Mouse (Mus musculus) macrophage (primary cell): ENCODE results near the gene Gm436. TPM values are rescaled to one million over a fixed set of nuclear protein-coding genes. Genes with fewer than 3 reads are reported as not detected.

ENCODE experiments used
- H3K27ac ChIP-seq: fragments of 350-480 bp; formaldehyde crosslinking; 2 replicates; pipeline ENCODE4 v1.9.0; 2021
- H3K36me3 ChIP-seq: fragments of 350-480 bp; formaldehyde crosslinking; 2 replicates; pipeline ENCODE4 v1.9.0; 2021; ENCODE audit errors: inconsistent target
- H3K4me3 ChIP-seq: fragments of 350-480 bp; formaldehyde crosslinking; 2 replicates; pipeline ENCODE4 v1.9.0; 2021; ENCODE audit errors: inconsistent target
- H3K79me2 ChIP-seq: fragments of 350-480 bp; formaldehyde crosslinking; 2 replicates; pipeline ENCODE4 v1.9.0; 2021; ENCODE audit errors: inconsistent target
- WGBS: methylation state at CpG from one replicate; pipeline ENCODE4 v1.1.7; 2026; ENCODE audit warnings: inconsistent platforms; ENCODE audit not compliant: missing documents; 5-methylcytosine and 5-hydroxymethylcytosine counted together
- polyA plus RNA-seq: library from polyadenylated mRNA; stranded (reverse); fragments of 250-400 nt; gene quantifications from 3 replicates; pipeline ENCODE4 v1.2.4, GENCODE M21; 2018; ENCODE audit warnings: inconsistent platforms
- total RNA-seq, 78 experiments: library from RNA; depleted of rRNA; stranded (reverse); fragments of 250-400 nt; gene quantifications; 1 replicate in 9 of 78; 2 replicates in 24 of 78; 3 replicates in 43 of 78; 4 replicates in 2 of 78; pipeline ENCODE4 v1.2.4; 2018; ENCODE audit warnings: inconsistent platforms in 56 of 78

Gene Gm436
- total RNA-seq (2018; cell fraction: chromatin; rRNA removed) = not detected
- total RNA-seq (2018; cell fraction: cytosol; rRNA removed) = not detected
- total RNA-seq (2018; cell fraction: nucleus; rRNA removed) = not detected
- not detected in 3 replicates for polyA plus RNA-seq

- H3K27ac ChIP-seq = no peak within 1 kb of the TSS
- WGBS = 70% methylated on average over 2 of the region's 2 CpGs
- H3K36me3 ChIP-seq = no peaks in the 10 kb centered on the region
- no peak within 1 kb of the TSS for H3K4me3 ChIP-seq
- H3K79me2 ChIP-seq = no peaks in the 10 kb centered on the region
Measured at GRCm38 (mm10) chr4:144686268-144686667, at the start of gene Gm436. TSS of gene Gm436 (minus strand) at chr4:144686368.

- H3K27ac ChIP-seq = no peak within 1 kb of the TSS
- H3K79me2 ChIP-seq = no peaks in the 10 kb centered on the region
- H3K4me3 ChIP-seq = no peak within 1 kb of the TSS
- 91% methylated on average over 1 of the region's 1 CpGs for WGBS
- no peaks in the 10 kb centered on the region for H3K36me3 ChIP-seq
Measured at GRCm38 (mm10) chr4:144721304-144721703, 35.1 kb upstream of the Gm436 start, which contains the start of gene Gm13178. TSS of gene Gm13178 (minus strand) at chr4:144721404.

- 89% methylated on average over 1 of the region's 1 CpGs for WGBS
- Histone ChIP-seq H3K79me2 (no peaks in the 10 kb centered on the region), H3K27ac (no peak overlapping the region), H3K4me3 (no peak overlapping the region), H3K36me3 (no peaks in the 10 kb centered on the region)
Measured at GRCm38 (mm10) chr4:144719691-144720090, 33.5 kb upstream of the Gm436 start.

- no peak overlapping the region for H3K27ac ChIP-seq
- WGBS = 85% methylated on average over 1 of the region's 1 CpGs
Measured at GRCm38 (mm10) chr4:144718288-144718687, 32.1 kb upstream of the Gm436 start.

GRCm38 (mm10) chr4:144638263-144638662 is 47.9 kb downstream of the Gm436 start:
- Histone ChIP-seq H3K79me2 (no peaks in the 10 kb centered on the region), H3K36me3 (no peaks in the 10 kb centered on the region), H3K27ac (no peak overlapping the region), H3K4me3 (no peak overlapping the region)

More at GRCm38 (mm10) chr4:144718288-144718687, 32.1 kb upstream of the Gm436 start:
- H3K79me2 ChIP-seq = no peaks in the 10 kb centered on the region
- no peaks in the 10 kb centered on the region for H3K36me3 ChIP-seq
- H3K4me3 ChIP-seq = no peak overlapping the region

Other genes starting within 250 kb of the Gm436 start
- gene 1700012P22Rik, start 247.6 kb downstream of the Gm436 start, polyA plus RNA-seq = not detected in 3 replicates
- gene Gm9944, start 233.1 kb downstream of the Gm436 start, polyA plus RNA-seq = not detected in 3 replicates
- not detected in 3 replicates for gene Aadacl3, start 222.6 kb downstream of the Gm436 start, polyA plus RNA-seq
- gene 9430007A20Rik, start 166.5 kb downstream of the Gm436 start, polyA plus RNA-seq = not detected in 3 replicates
- gene Gm13124, start 121.2 kb downstream of the Gm436 start, polyA plus RNA-seq = not detected in 3 replicates
- not detected in 3 replicates for gene Aadacl4, start 72.7 kb downstream of the Gm436 start, polyA plus RNA-seq
- gene Gm13178, start 35.0 kb upstream of the Gm436 start, polyA plus RNA-seq = not detected in 3 replicates
- not detected in 3 replicates for gene Gm438, start 100.2 kb upstream of the Gm436 start, polyA plus RNA-seq
- 386 to 676 TPM (median 674 TPM) in 3 replicates for gene Dhrs3, start 206.5 kb upstream of the Gm436 start, polyA plus RNA-seq